21 mouse cellular contexts compared by ENCODE assay signal in genomic region chr3:109765608-109766007, GRCm38 (mm10).
DNase-seq lines count a peak whose midpoint lies in the region; ATAC-seq and TF ChIP-seq lines count a peak whose summit lies in the region.
"Had no signal": no experiment of that assay in that cellular context is flagged by ENCODE, and none has a peak within 500 bp of the region (broad histone marks: within the 10 kb centered on the region; RNA-seq: fewer than 3 reads in every experiment).

No protein-coding gene starts in this region.

- ATAC-seq in heart, embryonic 14.5 days (ENCODE audit: insufficient number of reproducible peaks, insufficient read depth, low FRiP score, low read depth) = no peak
- ATAC-seq: forebrain, postnatal 0 days; midbrain, embryonic 13.5 days had no signal

- no peaks in the 10 kb centered on the region for H3K27me3 ChIP-seq in heart, embryonic 14.5 days (ENCODE audit: control insufficient read depth, insufficient read depth, low read length)
- H3K27me3 ChIP-seq in cerebellum, adult 2 months (ENCODE audit: control insufficient read depth, insufficient read depth, low read length) = no peaks in the 10 kb centered on the region
- no peaks in the 10 kb centered on the region for H3K27me3 ChIP-seq in thymus, adult 2 months (ENCODE audit: control insufficient read depth, insufficient read depth, low read length)
- H3K27me3 ChIP-seq: heart, embryonic 15.5 days; hindbrain, embryonic 15.5 days; limb, embryonic 13.5 days; liver, embryonic 13.5 days; midbrain, embryonic 13.5 days; neural tube, embryonic 12.5 days had no signal

- H3K9me3 ChIP-seq in heart, embryonic 14.5 days (ENCODE audit: control insufficient read depth, low read length) = no peaks in the 10 kb centered on the region
- H3K9me3 ChIP-seq: heart, embryonic 15.5 days; hindbrain, embryonic 15.5 days; limb, embryonic 13.5 days; liver, embryonic 13.5 days; midbrain, embryonic 13.5 days; neural tube, embryonic 12.5 days had no signal

- peak overlapping the region; percentile 39 to 50; a peak in 2 of 4 replicates for H3K27ac ChIP-seq in heart, embryonic 14.5 days (replicated peaks in 1 of 2; ENCODE audit: control insufficient read depth in 1 of 2, insufficient read depth in 1 of 2, low read depth in 2 of 2, low read length in 2 of 2)
- no peak overlapping the region for H3K27ac ChIP-seq in cerebellum, adult 2 months (ENCODE audit: insufficient read depth, low read length)
- no peak overlapping the region for H3K27ac ChIP-seq in thymus, adult 2 months (ENCODE audit: control insufficient read depth, insufficient read depth, low read length)
- H3K27ac ChIP-seq: heart, embryonic 15.5 days; hindbrain, embryonic 15.5 days; limb, embryonic 13.5 days; liver, embryonic 13.5 days; midbrain, embryonic 13.5 days; neural tube, embryonic 12.5 days had no signal

- no peak for DNase-seq in heart, postnatal 4 days
- peak; percentile 78 for DNase-seq in brain, adult 2 months (ENCODE audit: low read depth, low spot score)
- peak; percentile 78 to 88 for DNase-seq in cerebellum, adult 2 months
- peak; percentile 72 to 84 for DNase-seq in cerebellum, postnatal 25 days
- no peak for DNase-seq in thymus, adult 2 months
- no peak for DNase-seq in lung, postnatal 14 days
- no peak for DNase-seq in left cerebral cortex, postnatal 10 days (ENCODE audit: extremely low spot score in 1 of 2, low spot score in 2 of 2)
- DNase-seq: adrenal gland, postnatal 36 days; forebrain, postnatal 0 days; heart, postnatal 36 days; kidney, adult 8-10 months; kidney, postnatal 14 days; liver, embryonic 13.5 days; lung, adult 2 months; thymus, postnatal 25 days had no signal

- no peak overlapping the region for H3K4me3 ChIP-seq in heart, embryonic 14.5 days (ENCODE audit: control insufficient read depth in 1 of 2, insufficient read depth in 1 of 2, low read depth in 1 of 2, low read length in 2 of 2)
- H3K4me3 ChIP-seq in cerebellum, adult 2 months (replicated peaks; ENCODE audit: insufficient read depth, low read depth, low read length) = no peak overlapping the region
- no peak overlapping the region for H3K4me3 ChIP-seq in thymus, adult 2 months (ENCODE audit: control insufficient read depth, insufficient read depth, low read length)
- H3K4me3 ChIP-seq: heart, embryonic 15.5 days; hindbrain, embryonic 15.5 days; limb, embryonic 13.5 days; liver, embryonic 13.5 days; midbrain, embryonic 13.5 days; neural tube, embryonic 12.5 days had no signal

- H3K4me1 ChIP-seq in heart, embryonic 14.5 days (ENCODE audit: control insufficient read depth in 2 of 2, insufficient read depth in 2 of 2, low read length in 2 of 2) = peaks cover 9 to 23% of the 10 kb centered on the region in 2 experiments
- H3K4me1 ChIP-seq in cerebellum, adult 2 months (ENCODE audit: control insufficient read depth, insufficient read depth, low read length) = peaks cover 10% of the 10 kb centered on the region; the same call in 1 of the 2 replicates
- no peaks in the 10 kb centered on the region for H3K4me1 ChIP-seq in thymus, adult 2 months (replicated peaks; ENCODE audit: control insufficient read depth, insufficient read depth, low read length)
- H3K4me1 ChIP-seq: hindbrain, embryonic 15.5 days; limb, embryonic 13.5 days; liver, embryonic 13.5 days; neural tube, embryonic 12.5 days had no signal

- 54% methylated on average over 2 of the region's 2 CpGs for WGBS in heart, embryonic 14.5 days
- WGBS in cerebellum, adult 2 months = 9% methylated on average over 2 of the region's 2 CpGs
- 87% methylated on average over 2 of the region's 2 CpGs for WGBS in thymus, adult 2 months

- intact Hi-C loops in left cerebral cortex, postnatal 10 days (cut with DNase I) = no loop called here

- H3K9ac ChIP-seq in heart, embryonic 14.5 days (ENCODE audit: low read length) = no peak overlapping the region
- H3K9ac ChIP-seq: forebrain, postnatal 0 days; heart, embryonic 15.5 days; hindbrain, embryonic 15.5 days; limb, embryonic 13.5 days; liver, embryonic 13.5 days; midbrain, embryonic 13.5 days; neural tube, embryonic 12.5 days had no signal

- H3K36me3 ChIP-seq in heart, embryonic 14.5 days (ENCODE audit: control insufficient read depth, insufficient read depth, low read length) = no peaks in the 10 kb centered on the region
- H3K36me3 ChIP-seq in thymus, adult 2 months (ENCODE audit: control insufficient read depth, insufficient read depth, low read length) = no peaks in the 10 kb centered on the region
- H3K36me3 ChIP-seq: heart, embryonic 15.5 days; hindbrain, embryonic 15.5 days; limb, embryonic 13.5 days; liver, embryonic 13.5 days; midbrain, embryonic 13.5 days; neural tube, embryonic 12.5 days had no signal

- peak overlapping the region; percentile 24 for H3K4me2 ChIP-seq in heart, embryonic 14.5 days (ENCODE audit: low read length)
- H3K4me2 ChIP-seq: heart, embryonic 15.5 days; hindbrain, embryonic 15.5 days; limb, embryonic 13.5 days; liver, embryonic 13.5 days; midbrain, embryonic 13.5 days; neural tube, embryonic 12.5 days had no signal

- no peak for TF ChIP-seq CTCF in cerebellum, adult 2 months (IDR thresholded peaks at IDR 0.05; ENCODE audit: borderline replicate concordance, insufficient read depth, low read depth, low read length)
- no peak for TF ChIP-seq CTCF in thymus, adult 2 months (IDR thresholded peaks at IDR 0.05; ENCODE audit: borderline replicate concordance, control insufficient read depth, extremely low read depth, insufficient read depth, low read length, poor library complexity)

- TF ChIP-seq POLR2A in cerebellum, adult 2 months (IDR thresholded peaks at IDR 0.05; ENCODE audit: borderline replicate concordance, insufficient read depth, low read length) = no peak
- TF ChIP-seq POLR2A in thymus, adult 2 months (IDR thresholded peaks at IDR 0.05; ENCODE audit: control insufficient read depth, extremely low read depth, insufficient read depth, low read length, poor library complexity) = no peak

Comparison
In these comparisons a context has a peak if more than half of its experiments do, and no peak if none do; other contexts are left out.
1. H3K27ac ChIP-seq: peak in heart, embryonic 14.5 days (2 of 2); none in cerebellum, adult 2 months (single experiment) and thymus, adult 2 months (single experiment).
2. DNase-seq: peak in brain, adult 2 months (single experiment), cerebellum, adult 2 months (2 of 2) and cerebellum, postnatal 25 days (2 of 2); none in heart, postnatal 4 days (single experiment), thymus, adult 2 months (single experiment), lung, postnatal 14 days (single experiment) and left cerebral cortex, postnatal 10 days (0 of 2).